Comparison of ENCODE assay signal across 16 mouse cellular contexts in genomic region chr1:117412349-117412748, GRCm38 (mm10).
DNase-seq lines count a peak whose midpoint lies in the region; ATAC-seq lines count a peak whose summit lies in the region.
"Had no signal": no experiment of that assay in that cellular context is flagged by ENCODE, and none has a peak within 500 bp of the region (broad histone marks: within the 10 kb centered on the region; RNA-seq: fewer than 3 reads in every experiment).

No protein-coding gene starts in this region.

- no peaks in the 10 kb centered on the region for H3K27me3 ChIP-seq in embryonic facial prominence, embryonic 11.5 days (ENCODE audit: control insufficient read depth, insufficient read depth, low read length)
- H3K27me3 ChIP-seq in embryonic facial prominence, embryonic 10.5 days (replicated peaks; ENCODE audit: low read depth, poor library complexity, severe bottlenecking): no peaks in the 10 kb centered on the region
- H3K27me3 ChIP-seq: liver, embryonic 13.5 days; midbrain, embryonic 13.5 days had no signal

- H3K4me2 ChIP-seq in embryonic facial prominence, embryonic 11.5 days (ENCODE audit: low read depth, low read length): no peak overlapping the region
- H3K4me2 ChIP-seq: liver, embryonic 13.5 days; midbrain, embryonic 13.5 days had no signal

- no peak overlapping the region for H3K27ac ChIP-seq in embryonic facial prominence, embryonic 11.5 days (replicated peaks; ENCODE audit: low read depth, low read length)
- H3K27ac ChIP-seq in embryonic facial prominence, embryonic 10.5 days (replicated peaks): no peak overlapping the region
- H3K27ac ChIP-seq: liver, embryonic 13.5 days; midbrain, embryonic 13.5 days had no signal

- peak; percentile 28 for DNase-seq in embryonic facial prominence, embryonic 11.5 days (ENCODE audit: low spot score)
- no peak for DNase-seq in embryonic facial prominence, embryonic 10.5 days (ENCODE audit: low spot score)
- DNase-seq in left cerebral cortex, postnatal 14 days (ENCODE audit: low spot score in 2 of 2): peak; percentile 1 to 15
- no peak for DNase-seq in left cerebral cortex, adult 9 months (ENCODE audit: low spot score in 2 of 2)
- DNase-seq in ES-CJ7 (ENCODE audit: low read depth, low spot score): peak; percentile 30
- peak; percentile 10 for DNase-seq in embryo, embryonic 10.5 days (ENCODE audit: low spot score)
- no peak for DNase-seq in thymus, postnatal 36 days
- DNase-seq: cerebellum, postnatal 36 days; gastrocnemius, postnatal 14 days; heart, postnatal 14 days; liver, embryonic 13.5 days; lung, postnatal 10 days; thymus, adult 2 months had no signal

- no peaks in the 10 kb centered on the region for H3K9me3 ChIP-seq in embryonic facial prominence, embryonic 11.5 days (replicated peaks; ENCODE audit: control insufficient read depth, low read length)
- no peaks in the 10 kb centered on the region for H3K9me3 ChIP-seq in embryonic facial prominence, embryonic 10.5 days
- H3K9me3 ChIP-seq: liver, embryonic 13.5 days; midbrain, embryonic 13.5 days had no signal

- intact Hi-C loops in left cerebral cortex, postnatal 14 days (cut with DNase I): no loop called here

- H3K9ac ChIP-seq in embryonic facial prominence, embryonic 11.5 days (replicated peaks; ENCODE audit: low read length): no peak overlapping the region
- H3K9ac ChIP-seq: liver, embryonic 13.5 days; midbrain, embryonic 13.5 days had no signal

- no peak for ATAC-seq in embryonic facial prominence, embryonic 11.5 days (replicated peaks; ENCODE audit: insufficient number of reproducible peaks, low FRiP score, low TSS enrichment, low read depth)
- no peak for ATAC-seq in inflammation-experienced regulatory T-cells, adult 6 months
- ATAC-seq: forebrain, embryonic 16.5 days; midbrain, embryonic 13.5 days had no signal

- no peaks in the 10 kb centered on the region for H3K36me3 ChIP-seq in embryonic facial prominence, embryonic 11.5 days (replicated peaks; ENCODE audit: control insufficient read depth, insufficient read depth, low read depth, low read length)
- H3K36me3 ChIP-seq in embryonic facial prominence, embryonic 10.5 days (replicated peaks): no peaks in the 10 kb centered on the region
- H3K36me3 ChIP-seq: liver, embryonic 13.5 days; midbrain, embryonic 13.5 days had no signal

- no peaks in the 10 kb centered on the region for H3K4me1 ChIP-seq in embryonic facial prominence, embryonic 11.5 days (ENCODE audit: control insufficient read depth, insufficient read depth, low read length)
- H3K4me1 ChIP-seq in embryonic facial prominence, embryonic 10.5 days: no peaks in the 10 kb centered on the region
- H3K4me1 ChIP-seq: liver, embryonic 13.5 days; midbrain, embryonic 13.5 days had no signal

- no peak overlapping the region for H3K4me3 ChIP-seq in embryonic facial prominence, embryonic 11.5 days (ENCODE audit: low read depth, low read length)
- no peak overlapping the region for H3K4me3 ChIP-seq in embryonic facial prominence, embryonic 10.5 days
- H3K4me3 ChIP-seq: liver, embryonic 13.5 days; midbrain, embryonic 13.5 days had no signal

Comparison
In these comparisons a context has a peak if more than half of its experiments do, and no peak if none do; other contexts are left out.
1. DNase-seq: peak in embryonic facial prominence, embryonic 11.5 days (single experiment), left cerebral cortex, postnatal 14 days (2 of 2), ES-CJ7 (single experiment) and embryo, embryonic 10.5 days (single experiment); none in embryonic facial prominence, embryonic 10.5 days (single experiment), left cerebral cortex, adult 9 months (0 of 2) and thymus, postnatal 36 days (0 of 2).